Mouse (Mus musculus): ENCODE results near the gene Cabcoco1. TPM values are rescaled to one million over a fixed set of nuclear protein-coding genes. Genes with fewer than 3 reads are reported as not detected.

Gene Cabcoco1
- total and polyA plus RNA-seq, 2 experiments, result 1.4 to 3.0 TPM

DNA sequence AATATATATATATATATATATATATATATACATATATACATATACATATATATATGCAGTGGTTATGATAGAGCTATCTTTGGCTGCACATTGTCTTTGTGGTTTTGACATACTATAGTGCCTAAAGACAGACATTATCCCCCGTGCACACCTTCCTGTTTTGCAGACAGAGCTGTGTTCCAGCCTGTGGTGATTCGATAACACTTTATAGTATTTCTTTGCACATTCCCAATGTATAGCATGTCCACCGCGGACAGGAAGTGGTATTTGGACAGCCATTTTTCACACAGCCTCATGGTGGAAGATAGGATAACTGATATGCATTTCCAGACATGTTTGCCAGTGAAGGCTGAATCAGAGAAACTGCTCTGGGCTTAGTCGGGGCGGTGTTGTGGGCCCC, 110.3 kb downstream of the Cabcoco1 start:
- TF ChIP-seq CTCF (IDR thresholded peaks at IDR 0.05; ENCODE audit: low read depth, low read length) (no peak), POLR2A (IDR thresholded peaks at IDR 0.05; ENCODE audit: extremely low read depth, insufficient read depth, low read length) (no peak)
- Histone ChIP-seq H3K36me3 (ENCODE audit: control insufficient read depth, insufficient read depth, low read length) (no peaks in the 10 kb centered on the region), H3K4me1 (ENCODE audit: control insufficient read depth, insufficient read depth, low read length) (peaks cover 8% of the 10 kb centered on the region; the same call in 1 of the 2 replicates), H3K27ac (replicated peaks; ENCODE audit: insufficient read depth, low read depth, low read length) (no peak overlapping the region), H3K27me3 (ENCODE audit: control insufficient read depth, insufficient read depth, low read length) (no peaks in the 10 kb centered on the region), H3K4me3 (ENCODE audit: insufficient read depth, low read depth, low read length) (no peak overlapping the region), H3K79me2 (ENCODE audit: control insufficient read depth, insufficient read depth, low read length) (no peaks in the 10 kb centered on the region), H3K9ac (ENCODE audit: low read depth, low read length) (no peak overlapping the region)
- no peak for DNase-seq (ENCODE audit: extremely low read depth, low read depth, low spot score)
- 84% methylated on average over 6 of the region's 6 CpGs for WGBS

DNA sequence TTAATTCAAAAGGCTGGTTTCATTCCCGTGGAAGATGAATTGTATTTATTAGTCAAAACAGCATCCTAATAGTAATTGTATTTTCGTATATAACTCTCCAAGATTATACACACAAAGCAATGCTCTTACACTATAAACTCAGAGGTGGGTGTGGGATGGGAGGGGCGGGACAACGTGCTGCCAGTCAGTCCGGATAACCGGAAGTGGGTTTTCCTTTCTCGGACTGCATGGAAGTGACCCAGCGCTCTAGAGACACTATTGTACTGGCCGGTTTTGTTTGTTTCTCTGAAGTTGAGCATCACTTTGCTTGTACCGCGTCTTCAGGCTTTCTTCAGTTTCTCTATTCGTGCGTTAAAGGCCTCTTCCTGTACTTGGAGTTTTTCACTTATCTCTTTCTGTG, 110.8 kb downstream of the Cabcoco1 start:
- H3K27ac ChIP-seq (replicated peaks; ENCODE audit: insufficient read depth, low read depth, low read length), result no peak overlapping the region
- H3K27me3 ChIP-seq (ENCODE audit: control insufficient read depth, insufficient read depth, low read length), result no peaks in the 10 kb centered on the region
- WGBS, result 87% methylated on average over 13 of the region's 13 CpGs
- no peak overlapping the region for H3K9ac ChIP-seq (ENCODE audit: low read depth, low read length)
- DNase-seq (ENCODE audit: extremely low read depth, low read depth, low spot score), result no peak
- TF ChIP-seq POLR2A (IDR thresholded peaks at IDR 0.05; ENCODE audit: extremely low read depth, insufficient read depth, low read length), result no peak
- H3K36me3 ChIP-seq (ENCODE audit: control insufficient read depth, insufficient read depth, low read length), result no peaks in the 10 kb centered on the region
- peaks cover 4% of the 10 kb centered on the region; the same call in 1 of the 2 replicates for H3K4me1 ChIP-seq (ENCODE audit: control insufficient read depth, insufficient read depth, low read length)
- H3K79me2 ChIP-seq (ENCODE audit: control insufficient read depth, insufficient read depth, low read length), result no peaks in the 10 kb centered on the region
- no peak overlapping the region for H3K4me3 ChIP-seq (ENCODE audit: insufficient read depth, low read depth, low read length)

GRCm38 (mm10) chr10:68420393-68420920, 121.2 kb downstream of the Cabcoco1 start:
- DNase-seq (ENCODE audit: extremely low read depth, low read depth, low spot score), result no peak
- WGBS, result 90% methylated on average over 7 of the region's 7 CpGs
- no peak overlapping the region for H3K27ac ChIP-seq (replicated peaks; ENCODE audit: insufficient read depth, low read depth, low read length)

GRCm38 (mm10) chr10:68419893-68420292, 121.8 kb downstream of the Cabcoco1 start:
- no peak overlapping the region for H3K9ac ChIP-seq (ENCODE audit: low read depth, low read length)
- no peak overlapping the region for H3K27ac ChIP-seq (replicated peaks; ENCODE audit: insufficient read depth, low read depth, low read length)
- DNase-seq (ENCODE audit: extremely low read depth, low read depth, low spot score), result no peak
- no peaks in the 10 kb centered on the region for H3K4me1 ChIP-seq (ENCODE audit: control insufficient read depth, insufficient read depth, low read length)
- H3K27me3 ChIP-seq (ENCODE audit: control insufficient read depth, insufficient read depth, low read length), result no peaks in the 10 kb centered on the region
- no peak overlapping the region for H3K4me3 ChIP-seq (ENCODE audit: insufficient read depth, low read depth, low read length)
- TF ChIP-seq POLR2A (IDR thresholded peaks at IDR 0.05; ENCODE audit: extremely low read depth, insufficient read depth, low read length), result no peak
- TF ChIP-seq CTCF (IDR thresholded peaks at IDR 0.05; ENCODE audit: low read depth, low read length), result no peak
- no peaks in the 10 kb centered on the region for H3K36me3 ChIP-seq (ENCODE audit: control insufficient read depth, insufficient read depth, low read length)
- H3K79me2 ChIP-seq (ENCODE audit: control insufficient read depth, insufficient read depth, low read length), result no peaks in the 10 kb centered on the region
- 84% methylated on average over 2 of the region's 2 CpGs for WGBS

More at GRCm38 (mm10) chr10:68420393-68420920, 121.2 kb downstream of the Cabcoco1 start:
- no peak overlapping the region for H3K9ac ChIP-seq (ENCODE audit: low read depth, low read length)
- TF ChIP-seq POLR2A (IDR thresholded peaks at IDR 0.05; ENCODE audit: extremely low read depth, insufficient read depth, low read length), result no peak
- no peak for TF ChIP-seq CTCF (IDR thresholded peaks at IDR 0.05; ENCODE audit: low read depth, low read length)
- no peaks in the 10 kb centered on the region for H3K79me2 ChIP-seq (ENCODE audit: control insufficient read depth, insufficient read depth, low read length)
- H3K4me1 ChIP-seq (ENCODE audit: control insufficient read depth, insufficient read depth, low read length), result no peaks in the 10 kb centered on the region
- H3K36me3 ChIP-seq (ENCODE audit: control insufficient read depth, insufficient read depth, low read length), result no peaks in the 10 kb centered on the region
- H3K4me3 ChIP-seq (ENCODE audit: insufficient read depth, low read depth, low read length), result no peak overlapping the region
- no peaks in the 10 kb centered on the region for H3K27me3 ChIP-seq (ENCODE audit: control insufficient read depth, insufficient read depth, low read length)

- H3K36me3 ChIP-seq (ENCODE audit: control insufficient read depth, insufficient read depth, low read length), result no peaks in the 10 kb centered on the region
- H3K79me2 ChIP-seq (ENCODE audit: control insufficient read depth, insufficient read depth, low read length), result no peaks in the 10 kb centered on the region
- H3K27me3 ChIP-seq (ENCODE audit: control insufficient read depth, insufficient read depth, low read length), result no peaks in the 10 kb centered on the region
- DNase-seq (ENCODE audit: extremely low read depth, low read depth, low spot score), result no peak
- H3K4me3 ChIP-seq (ENCODE audit: insufficient read depth, low read depth, low read length), result no peak overlapping the region
- no peaks in the 10 kb centered on the region for H3K4me1 ChIP-seq (ENCODE audit: control insufficient read depth, insufficient read depth, low read length)
- no peak for TF ChIP-seq POLR2A (IDR thresholded peaks at IDR 0.05; ENCODE audit: extremely low read depth, insufficient read depth, low read length)
- TF ChIP-seq CTCF (IDR thresholded peaks at IDR 0.05; ENCODE audit: low read depth, low read length), result no peak
- no peak overlapping the region for H3K9ac ChIP-seq (ENCODE audit: low read depth, low read length)
- 93% methylated on average over 13 of the region's 13 CpGs for WGBS
- no peak overlapping the region for H3K27ac ChIP-seq (replicated peaks; ENCODE audit: insufficient read depth, low read depth, low read length)
These were observed 124.5 kb downstream of the Cabcoco1 start for GRCm38 (mm10) chr10:68417074-68417790.

GRCm38 (mm10) chr10:68405936-68406335, 135.8 kb downstream of the Cabcoco1 start:
- Histone ChIP-seq H3K4me1 (ENCODE audit: control insufficient read depth, insufficient read depth, low read length) (no peaks in the 10 kb centered on the region), H3K4me3 (ENCODE audit: insufficient read depth, low read depth, low read length) (no peak overlapping the region), H3K36me3 (ENCODE audit: control insufficient read depth, insufficient read depth, low read length) (no peaks in the 10 kb centered on the region), H3K27ac (replicated peaks; ENCODE audit: insufficient read depth, low read depth, low read length) (no peak overlapping the region), H3K79me2 (ENCODE audit: control insufficient read depth, insufficient read depth, low read length) (no peaks in the 10 kb centered on the region), H3K27me3 (ENCODE audit: control insufficient read depth, insufficient read depth, low read length) (no peaks in the 10 kb centered on the region), H3K9ac (ENCODE audit: low read depth, low read length) (no peak overlapping the region)
- TF ChIP-seq POLR2A (IDR thresholded peaks at IDR 0.05; ENCODE audit: extremely low read depth, insufficient read depth, low read length), result no peak
- TF ChIP-seq CTCF (IDR thresholded peaks at IDR 0.05; ENCODE audit: low read depth, low read length), result no peak
- DNase-seq (ENCODE audit: extremely low read depth, low read depth, low spot score), result no peak
- 95% methylated on average over 4 of the region's 4 CpGs for WGBS

Data from liver, adult 2 months (tissue).